Mouse (Mus musculus) ES-E14 (cell line): ENCODE data around the gene Vipas39. TPM values are rescaled to one million over a fixed set of nuclear protein-coding genes. Genes with fewer than 3 reads are reported as not detected.

Experiments used
- DNase-seq: peaks from one replicate; pipeline ENCODE4 v3.0.0-alpha.2; 2013; ENCODE audit warnings: low read depth, low spot score
- H3K27ac ChIP-seq: 2 replicates; pipeline ENCODE4 v1.5.1; 2012; ENCODE audit warnings: low read depth, mild to moderate bottlenecking, low read length, moderate library complexity, mixed read lengths; ENCODE audit not compliant: poor library complexity, insufficient read depth, severe bottlenecking
- H3K36me3 ChIP-seq: 2 replicates; pipeline ENCODE4 v1.6.1; 2012; ENCODE audit warnings: mild to moderate bottlenecking, low read length, moderate library complexity, mixed read lengths; ENCODE audit not compliant: control insufficient read depth, poor library complexity, insufficient read depth, severe bottlenecking
- H3K4me1 ChIP-seq, 2 experiments: fragments of 150-350 bp in 1 of 2; sonication (generic) in 1 of 2; 2 replicates each; pipeline ENCODE4 v1.6.1; 2012; ENCODE audit warnings: low read length in 2 of 2, mild to moderate bottlenecking in 1 of 2, mixed read lengths in 1 of 2; ENCODE audit not compliant: control insufficient read depth in 2 of 2, insufficient read depth in 2 of 2, poor library complexity in 1 of 2
- H3K4me3 ChIP-seq, 2 experiments: fragments of 150-350 bp in 1 of 2; sonication (generic) in 1 of 2; 2 replicates each; pipeline ENCODE4 v1.5.1; 2012; ENCODE audit warnings: low read length in 2 of 2, low read depth in 1 of 2, mild to moderate bottlenecking in 1 of 2, mixed read lengths in 1 of 2; ENCODE audit not compliant: insufficient read depth in 1 of 2, poor library complexity in 1 of 2, severe bottlenecking in 1 of 2
- H3K9ac ChIP-seq: 2 replicates; pipeline ENCODE4 v1.6.1; 2012; ENCODE audit warnings: low read depth, mild to moderate bottlenecking, low read length, mixed read lengths; ENCODE audit not compliant: poor library complexity, insufficient read depth, severe bottlenecking
- H3K9me3 ChIP-seq: fragments of 150-350 bp; sonication (generic); 2 replicates; pipeline ENCODE4 v1.6.1; 2012; ENCODE audit warnings: low read depth, mild to moderate bottlenecking, low read length; ENCODE audit not compliant: control insufficient read depth, insufficient read depth
- CHD2 ChIP-seq: IDR thresholded peaks from 2 replicates; pipeline ENCODE4 v1.6.1; 2014; ENCODE audit warnings: mild to moderate bottlenecking, low read depth, low read length, inconsistent platforms
- HCFC1 ChIP-seq: IDR thresholded peaks from 2 replicates; pipeline ENCODE4 v1.6.1; 2012; ENCODE audit warnings: low read length, inconsistent platforms, borderline replicate concordance; ENCODE audit not compliant: insufficient read depth
- MAFK ChIP-seq: IDR thresholded peaks from 2 replicates; pipeline ENCODE4 v1.6.1; 2014; ENCODE audit warnings: mild to moderate bottlenecking, low read depth, low read length, inconsistent platforms; ENCODE audit not compliant: insufficient read depth
- ZC3H11A ChIP-seq: IDR thresholded peaks from 2 replicates; pipeline ENCODE4 v1.6.1; 2012; ENCODE audit warnings: low read depth, mild to moderate bottlenecking, inconsistent platforms, low read length, borderline replicate concordance
- ZNF384 ChIP-seq: IDR thresholded peaks from 2 replicates; pipeline ENCODE4 v1.6.1; 2012; ENCODE audit warnings: low read depth, low read length, inconsistent platforms
- in situ Hi-C, 2 experiments: fragments of 600-800 bp; cut with MboI; formaldehyde crosslinking; loops; one replicate each; pipeline ENCODE4 v1.15.1; 2025; ENCODE audit warnings: low sequenced_read_pairs in 2 of 2, inconsistent platforms in 1 of 2; ENCODE audit not compliant: unreplicated experiment in 2 of 2
- total RNA-seq: library from RNA; depleted of rRNA; stranded (reverse); fragments of 300-350 nt; gene quantifications from 2 replicates; pipeline ENCODE4 v1.2.3, GENCODE M21; 2012

The Vipas39 gene
- total RNA-seq, 1 experiment: 36.3 TPM

DNA sequence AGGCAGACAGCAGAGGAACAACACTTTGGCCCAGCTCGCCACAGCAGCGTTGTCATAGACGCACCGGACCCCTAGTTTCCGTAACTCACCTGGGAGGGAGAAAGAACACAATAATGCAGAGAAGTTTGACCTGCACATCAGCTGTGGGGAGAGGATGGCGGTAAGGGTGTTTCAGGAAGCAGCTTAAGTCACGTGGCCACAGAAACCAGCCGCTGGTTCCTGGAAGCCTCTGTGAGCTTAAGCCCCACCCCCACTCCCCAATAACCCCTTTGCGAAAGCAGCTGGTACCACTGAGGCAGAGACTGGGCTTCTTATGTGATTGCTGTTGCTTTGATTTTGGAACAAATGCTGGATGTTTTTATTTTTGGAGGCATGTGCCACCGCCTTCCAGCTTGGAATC, 41.1 kb downstream of the Vipas39 start:
- H3K36me3 ChIP-seq: peaks cover 4% of the 10 kb centered on the region; the same call in 1 of the 2 replicates
- no peaks in the 10 kb centered on the region for H3K9me3 ChIP-seq
- H3K4me1 ChIP-seq: peaks cover 0 to 3% of the 10 kb centered on the region in 2 experiments; a peak in 1 of 4 replicates
- TF ChIP-seq ZNF384 (no peak), CHD2 (no peak), ZC3H11A (no peak), MAFK (no peak), HCFC1 (no peak)
- peak overlapping the region; percentile 58; the same call in 1 of the 2 replicates for H3K27ac ChIP-seq
- DNase-seq: no peak
- H3K4me3 ChIP-seq: peak overlapping the region; percentile 74 to 79
- in situ Hi-C loops: no loop called here
- peak overlapping the region; percentile 82 for H3K9ac ChIP-seq

DNA sequence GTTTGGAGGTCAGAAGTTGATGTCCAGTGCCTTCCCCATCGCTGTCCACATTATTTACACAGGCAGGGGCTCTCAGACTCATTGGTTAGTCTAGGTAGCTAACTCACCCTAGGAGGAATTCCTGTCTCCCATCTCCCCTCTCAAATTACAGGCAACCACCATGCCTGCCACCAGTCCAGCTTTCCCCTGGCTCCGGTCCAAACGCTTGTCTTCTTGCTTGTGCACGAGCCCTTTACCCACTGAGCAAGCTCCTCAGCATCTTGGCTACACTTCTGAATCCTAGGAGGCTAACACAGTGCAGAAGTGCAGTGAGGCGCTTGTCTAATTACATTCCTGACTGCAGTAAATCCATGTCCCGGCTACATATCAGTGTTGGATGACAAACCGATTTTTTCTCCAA, 46.7 kb downstream of the Vipas39 start:
- no peaks in the 10 kb centered on the region for H3K4me1 ChIP-seq
- H3K9ac ChIP-seq: no peak overlapping the region
- TF ChIP-seq CHD2: no peak
- TF ChIP-seq HCFC1: no peak
- no peak for TF ChIP-seq MAFK
- TF ChIP-seq ZNF384: no peak
- no peak for TF ChIP-seq ZC3H11A
- peaks cover 4% of the 10 kb centered on the region; the same call in 1 of the 2 replicates for H3K36me3 ChIP-seq
- H3K27ac ChIP-seq: no peak overlapping the region
- no peaks in the 10 kb centered on the region for H3K9me3 ChIP-seq
- H3K4me3 ChIP-seq: no peak overlapping the region
- in situ Hi-C loops: no loop called here
- DNase-seq: no peak

DNA sequence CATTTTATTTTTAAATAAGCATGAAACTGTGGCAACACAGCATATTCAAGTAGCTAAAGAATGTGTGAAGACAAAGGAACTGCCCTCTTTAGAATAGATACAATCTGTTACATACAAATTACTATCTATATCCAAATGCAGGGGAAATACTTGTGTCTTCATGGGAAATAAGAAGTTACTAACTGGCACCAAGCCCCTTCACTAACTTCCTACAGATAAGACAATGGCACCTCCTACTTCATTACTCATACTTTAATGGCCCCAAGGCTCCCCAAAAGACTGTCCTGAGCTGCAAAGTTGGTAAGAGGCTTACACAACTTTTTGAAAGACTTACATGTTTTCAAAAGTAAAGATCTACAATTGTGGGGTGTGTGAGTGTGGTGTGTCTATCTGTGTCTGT, 48.5 kb downstream of the Vipas39 start:
- Histone ChIP-seq H3K4me3 (no peak overlapping the region), H3K36me3 (peaks cover 2% of the 10 kb centered on the region; the same call in 1 of the 2 replicates), H3K27ac (no peak overlapping the region), H3K9ac (no peak overlapping the region), H3K4me1 (no peaks in the 10 kb centered on the region), H3K9me3 (no peaks in the 10 kb centered on the region)
- TF ChIP-seq ZNF384 (no peak), MAFK (no peak), ZC3H11A (no peak), CHD2 (no peak), HCFC1 (no peak)
- in situ Hi-C loops: no loop called here
- no peak for DNase-seq

DNA sequence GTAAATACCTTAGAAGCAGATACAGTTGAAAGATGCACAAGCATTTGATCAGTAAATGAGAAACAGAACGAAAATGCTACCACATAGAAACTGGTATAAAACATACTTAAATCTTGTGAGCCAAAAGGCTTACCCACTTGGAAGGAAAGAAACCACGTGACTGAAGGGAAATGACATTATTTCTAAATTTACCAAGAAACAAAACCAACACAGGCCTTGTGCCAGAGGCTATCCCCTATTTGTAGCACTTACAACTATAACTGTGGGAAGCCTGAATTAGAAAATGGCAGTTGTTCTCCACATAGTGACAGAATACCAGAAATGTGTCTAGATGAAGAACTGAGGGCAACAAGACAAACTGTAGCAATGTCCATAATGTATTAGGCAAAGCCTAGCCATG, 50.0 kb downstream of the Vipas39 start:
- in situ Hi-C loops: no loop called here
- H3K9me3 ChIP-seq: no peaks in the 10 kb centered on the region

More for the DNA sequence above, 50.0 kb downstream of the Vipas39 start:
- no peak for DNase-seq
- Histone ChIP-seq H3K36me3 (peaks cover 2% of the 10 kb centered on the region; the same call in 1 of the 2 replicates), H3K27ac (no peak overlapping the region), H3K9ac (no peak overlapping the region), H3K4me1 (no peaks in the 10 kb centered on the region), H3K4me3 (no peak overlapping the region)
- TF ChIP-seq CHD2: no peak
- TF ChIP-seq HCFC1: no peak
- TF ChIP-seq ZC3H11A: no peak
- TF ChIP-seq MAFK: no peak
